Mouse (Mus musculus): ENCODE measurements at regions not wholly inside any gene's neighbourhood (a gene's known extent, or its start where the extent isn't known, plus 50 kb on each side); places are given as distances from the start of the nearest gene placed in this dataset.

DNA sequence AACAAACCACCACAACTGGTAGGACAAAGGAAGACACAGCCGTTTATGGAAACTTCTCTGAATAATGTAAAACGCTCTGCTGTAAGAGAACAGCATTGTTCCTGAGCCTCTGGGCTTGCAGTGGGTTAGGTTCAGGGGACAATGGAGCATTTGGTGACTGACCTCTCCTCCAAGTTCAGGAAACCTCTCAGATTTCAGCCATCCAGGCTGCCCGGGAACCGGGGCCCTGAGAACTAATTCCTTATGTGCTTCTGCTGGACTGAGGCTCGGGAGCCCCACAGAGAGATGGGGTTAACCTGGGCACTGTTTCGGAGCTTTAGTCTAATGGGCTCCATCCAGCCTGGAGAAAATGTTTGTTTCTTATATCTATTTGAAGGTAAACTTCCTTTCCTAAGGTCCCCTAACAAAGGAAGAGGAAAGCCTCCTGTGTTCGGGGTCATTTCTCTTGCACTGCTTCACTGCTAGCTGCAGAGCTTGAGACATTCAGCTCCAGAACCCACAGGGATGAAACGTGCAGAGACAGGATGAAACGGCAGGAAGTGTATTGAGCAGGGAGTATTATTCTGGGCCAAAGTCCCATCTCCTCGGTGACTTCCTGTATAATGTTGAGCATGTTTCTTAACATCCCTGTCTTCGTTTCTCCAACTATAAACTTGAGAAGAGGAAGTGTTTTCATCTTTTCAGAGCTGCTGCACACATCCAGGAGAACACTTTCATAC, 220.5 kb downstream of the Plpp3 start:
- ATAC-seq (replicated peaks; ENCODE audit: low FRiP score, poor library complexity, severe bottlenecking), result no peak

- ATAC-seq (replicated peaks; ENCODE audit: low FRiP score, poor library complexity, severe bottlenecking), result no peak
Measured at GRCm38 (mm10) chr4:105384826-105385225, 227.7 kb downstream of the Plpp3 start.

DNA sequence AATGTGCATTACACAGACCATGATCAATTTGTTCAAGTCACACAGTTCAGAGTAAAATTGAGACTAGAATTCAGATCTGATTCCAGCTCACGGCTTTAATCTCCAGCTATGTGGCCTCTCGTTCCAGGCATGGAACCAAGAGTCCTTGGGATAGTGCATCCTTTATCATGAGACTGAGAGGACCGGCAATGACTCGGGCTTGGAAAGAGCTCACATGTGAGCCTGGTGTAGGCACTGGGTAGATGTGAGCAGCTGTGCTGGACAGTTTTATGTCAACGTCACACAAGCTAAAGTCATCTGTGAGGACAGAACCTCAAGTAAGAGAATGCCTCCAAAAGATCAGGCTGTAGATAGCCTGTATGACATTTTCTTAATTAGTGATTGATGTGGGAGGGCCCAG, 228.3 kb downstream of the Plpp3 start:
- ATAC-seq (replicated peaks; ENCODE audit: low FRiP score, poor library complexity, severe bottlenecking), result no peak

DNA sequence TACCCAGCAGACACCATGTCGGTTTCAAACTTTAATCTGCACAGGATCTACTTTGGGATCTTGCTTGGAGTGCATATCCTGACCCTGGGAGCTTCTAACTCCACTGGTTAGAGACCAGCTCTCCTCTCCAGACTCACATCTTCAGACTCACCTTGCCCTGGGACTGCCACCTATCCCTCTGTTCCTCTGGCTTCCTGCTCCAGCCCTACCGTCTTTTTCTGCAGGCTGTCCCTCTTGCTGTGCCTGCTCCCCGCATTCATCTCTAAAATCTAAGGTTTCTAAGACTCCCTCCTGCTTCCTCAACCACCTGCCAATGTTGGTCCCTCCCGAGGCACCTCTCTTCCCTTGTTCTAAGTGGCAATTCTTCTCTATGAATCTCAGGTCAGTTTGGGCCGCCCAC, 233.2 kb downstream of the Plpp3 start:
- ATAC-seq (replicated peaks; ENCODE audit: low FRiP score, poor library complexity, severe bottlenecking), result no peak

DNA sequence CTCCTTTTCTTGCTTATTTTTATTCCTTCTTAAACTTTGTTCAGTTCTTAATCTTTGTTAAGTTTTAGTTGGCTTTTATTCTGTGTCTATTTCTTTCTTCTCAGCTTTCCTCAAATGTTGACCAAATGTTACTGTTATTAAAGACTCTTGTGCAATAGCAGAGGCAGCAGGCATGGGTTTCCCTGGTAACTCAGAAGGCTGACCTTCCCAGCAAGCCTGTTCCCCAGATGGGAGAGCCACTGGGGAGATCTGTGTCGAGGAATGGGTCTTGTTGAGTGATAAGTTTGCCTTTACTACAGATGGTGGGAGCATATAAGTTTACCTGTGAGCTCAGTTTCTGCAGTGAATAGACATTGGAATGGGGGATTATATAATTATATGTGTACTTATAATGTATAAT, 237.2 kb downstream of the Plpp3 start:
- ATAC-seq (replicated peaks; ENCODE audit: low FRiP score, poor library complexity, severe bottlenecking), result no peak

GRCm38 (mm10) chr4:105397451-105397850, 240.3 kb downstream of the Plpp3 start:
- no peak for ATAC-seq (replicated peaks; ENCODE audit: low FRiP score, poor library complexity, severe bottlenecking)

DNA sequence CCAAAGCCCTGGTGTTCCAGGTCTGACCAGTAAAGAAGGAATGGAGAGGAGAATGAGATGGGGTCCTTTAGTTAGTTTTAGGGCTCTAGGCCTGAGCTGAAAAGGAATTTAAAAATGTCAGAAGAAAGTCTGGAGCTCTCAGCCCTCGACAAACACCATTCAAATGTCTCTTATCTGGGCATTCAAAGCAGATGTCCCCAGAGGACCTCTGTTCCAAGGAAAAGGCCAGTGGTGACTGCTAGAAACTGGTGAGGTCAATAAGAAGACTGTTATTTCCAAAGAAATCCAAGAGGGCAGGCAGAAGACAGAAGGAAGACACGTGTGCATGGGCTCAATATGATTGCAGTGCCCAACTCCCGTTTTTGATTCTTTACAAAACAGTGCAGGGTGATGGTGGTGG, 244.9 kb downstream of the Plpp3 start:
- no peak for ATAC-seq (replicated peaks; ENCODE audit: low FRiP score, poor library complexity, severe bottlenecking)

DNA sequence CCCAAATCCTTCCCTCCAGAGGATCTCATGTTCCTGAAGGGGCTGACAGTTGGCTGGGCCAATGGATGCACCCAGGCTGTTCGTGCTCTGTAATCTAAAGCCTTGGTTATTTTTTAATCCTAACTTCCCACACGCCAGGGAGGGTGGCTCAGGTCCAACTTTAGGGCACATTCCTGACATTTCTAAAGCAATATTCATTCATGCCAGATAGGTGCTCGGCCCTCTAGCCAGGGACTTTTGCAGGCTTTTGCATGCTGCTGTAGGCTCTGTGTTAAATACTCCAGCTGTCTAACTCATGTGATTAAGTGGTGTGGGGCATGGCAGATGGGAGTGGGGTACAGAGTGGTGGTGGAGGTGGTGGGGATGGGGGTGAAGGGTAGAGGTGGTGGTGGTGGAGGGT, 246.0 kb downstream of the Plpp3 start:
- ATAC-seq (replicated peaks; ENCODE audit: low FRiP score, poor library complexity, severe bottlenecking), result no peak

GRCm38 (mm10) chr4:105403686-105404085, 246.5 kb downstream of the Plpp3 start:
- no peak for ATAC-seq (replicated peaks; ENCODE audit: low FRiP score, poor library complexity, severe bottlenecking)

DNA sequence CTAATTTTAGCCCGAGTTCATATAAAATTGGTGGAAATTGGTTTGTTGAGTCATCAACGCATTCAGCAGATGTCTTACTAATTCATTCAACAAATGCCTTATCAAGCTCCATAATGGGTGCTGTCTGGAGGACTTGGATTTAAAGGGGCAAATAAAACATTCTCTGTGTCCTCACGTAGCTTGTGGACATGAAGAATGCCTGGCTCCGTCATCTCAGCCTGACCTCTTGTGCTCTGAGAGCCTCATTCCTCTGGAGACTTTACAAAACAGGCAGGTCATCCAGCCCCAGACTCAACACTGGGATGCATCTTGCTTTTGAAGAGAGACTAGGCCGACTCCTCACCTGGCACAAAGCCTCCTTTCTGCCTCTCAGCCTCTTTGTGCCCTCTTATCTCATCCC, 248.6 kb downstream of the Plpp3 start:
- ATAC-seq (replicated peaks; ENCODE audit: low FRiP score, poor library complexity, severe bottlenecking), result no peak

DNA sequence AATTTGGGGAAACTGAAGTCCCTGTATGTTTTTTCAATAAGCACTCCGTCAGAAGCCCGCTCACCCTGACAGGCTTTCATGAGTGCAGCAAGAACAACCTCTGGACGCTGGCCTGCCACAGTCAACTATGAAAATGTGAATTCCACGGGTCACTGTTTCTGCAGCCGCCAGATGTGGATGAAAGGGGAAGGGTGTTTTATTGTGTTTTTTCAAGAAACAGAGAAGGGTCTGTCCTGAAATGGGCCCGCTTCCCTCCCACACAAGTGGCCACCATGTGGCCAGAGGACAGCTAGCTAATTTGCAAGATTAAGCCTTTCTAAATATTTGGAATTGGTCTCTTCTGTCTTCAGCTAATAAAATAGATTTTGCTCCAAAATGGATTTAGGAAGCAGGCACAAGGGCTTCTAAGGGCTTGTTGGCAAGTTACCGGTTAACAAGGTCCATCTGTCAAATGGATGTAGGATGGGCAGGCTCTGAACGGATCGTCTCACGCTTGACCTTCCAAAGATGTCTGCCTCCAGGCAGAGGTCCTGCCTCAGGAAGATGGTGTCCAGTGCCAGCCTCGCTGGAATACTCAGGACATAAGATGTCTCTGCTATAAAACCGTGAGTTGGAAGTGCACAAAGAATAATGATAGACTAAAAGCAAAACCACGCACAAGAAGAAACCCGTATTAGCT, 249.8 kb downstream of the Plpp3 start:
- ATAC-seq (replicated peaks; ENCODE audit: low FRiP score, poor library complexity, severe bottlenecking), result no peak

DNA sequence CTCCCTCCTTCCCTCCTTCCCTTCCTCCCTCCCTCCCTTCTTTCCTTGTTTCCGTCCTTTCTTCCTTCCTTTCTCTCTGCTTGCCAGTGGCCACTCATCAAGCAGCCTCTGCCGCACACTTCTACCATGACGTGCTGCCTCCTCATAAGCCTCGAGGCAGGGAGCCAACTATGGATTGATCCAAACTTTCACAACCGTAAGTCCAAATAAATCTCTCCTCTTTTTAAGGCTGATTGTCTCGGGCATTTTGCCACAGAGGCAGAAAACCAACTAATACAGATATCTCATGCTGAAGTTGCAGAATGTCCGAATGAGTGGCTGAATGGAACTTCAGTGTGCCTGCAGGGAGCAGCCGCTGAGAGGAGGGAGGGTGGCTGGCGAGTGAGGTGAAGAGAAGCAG, 251.7 kb downstream of the Plpp3 start:
- no peak for ATAC-seq (replicated peaks; ENCODE audit: low FRiP score, poor library complexity, severe bottlenecking)

DNA sequence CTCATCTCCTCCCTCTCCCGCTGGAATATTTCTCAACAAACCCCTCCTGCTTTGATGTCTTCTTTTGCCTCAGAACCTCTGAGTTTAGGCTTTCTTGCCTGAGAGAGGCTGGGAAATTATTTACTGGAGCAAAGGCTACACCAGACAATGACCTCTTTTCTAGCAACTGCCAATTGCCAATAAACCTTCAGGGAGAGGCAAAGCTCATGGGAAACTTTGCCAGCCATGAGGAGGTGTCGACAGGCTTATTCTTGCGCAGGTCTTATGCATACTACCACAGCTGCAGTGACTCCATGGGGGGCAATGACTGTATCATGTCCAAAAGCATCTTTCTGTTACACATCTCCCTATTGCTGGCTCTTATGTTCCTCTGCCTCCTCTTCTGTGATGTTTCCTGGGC, 260.0 kb downstream of the Plpp3 start:
- ATAC-seq (replicated peaks; ENCODE audit: low FRiP score, poor library complexity, severe bottlenecking), result no peak

- ATAC-seq (replicated peaks; ENCODE audit: low FRiP score, poor library complexity, severe bottlenecking), result no peak
Measured at GRCm38 (mm10) chr4:105422466-105422865, 265.3 kb downstream of the Plpp3 start.

DNA sequence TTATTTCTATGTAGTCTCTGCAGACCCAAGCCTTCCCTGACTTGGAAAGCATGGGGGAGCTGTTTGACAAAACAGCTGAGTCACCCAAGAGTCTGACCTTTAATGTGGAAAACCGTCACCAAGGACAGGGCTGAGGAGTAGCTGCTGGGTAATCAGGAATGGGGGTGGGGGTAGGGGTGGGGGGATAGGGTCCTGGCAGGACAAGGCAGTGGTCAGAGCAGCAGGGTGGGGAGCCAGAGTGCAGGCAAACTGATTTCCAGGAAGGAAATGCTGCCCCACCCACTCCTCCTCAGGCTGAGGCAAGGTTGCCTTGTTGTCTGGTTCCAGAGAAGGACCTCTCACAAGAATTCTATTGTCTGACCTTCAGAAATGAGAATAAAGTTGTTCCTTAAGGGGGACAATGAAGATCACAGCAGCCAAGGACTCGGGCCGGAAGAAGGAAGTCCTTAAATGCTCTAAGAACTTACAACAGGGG, 266.6 kb downstream of the Plpp3 start:
- ATAC-seq (replicated peaks; ENCODE audit: low FRiP score, poor library complexity, severe bottlenecking), result no peak

DNA sequence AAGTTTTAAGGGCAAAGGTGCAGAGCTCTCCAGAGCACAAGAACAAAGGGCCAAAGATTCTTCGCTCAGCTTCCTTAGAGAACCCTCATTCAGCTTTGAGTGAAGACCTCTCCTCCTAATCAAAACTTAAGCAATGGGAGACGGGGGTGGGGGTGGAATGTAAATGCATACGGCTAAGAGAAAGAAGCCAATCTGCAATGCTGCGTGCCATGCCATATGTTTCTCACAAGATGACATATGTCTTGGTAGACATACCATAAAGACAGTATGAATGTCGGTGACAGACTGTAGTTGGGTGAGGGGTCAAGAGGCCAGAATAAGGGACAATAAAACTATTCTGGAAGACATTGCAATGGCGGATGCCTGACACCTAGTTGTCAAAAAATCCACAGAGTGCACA, 267.9 kb downstream of the Plpp3 start:
- no peak for ATAC-seq (replicated peaks; ENCODE audit: low FRiP score, poor library complexity, severe bottlenecking)

DNA sequence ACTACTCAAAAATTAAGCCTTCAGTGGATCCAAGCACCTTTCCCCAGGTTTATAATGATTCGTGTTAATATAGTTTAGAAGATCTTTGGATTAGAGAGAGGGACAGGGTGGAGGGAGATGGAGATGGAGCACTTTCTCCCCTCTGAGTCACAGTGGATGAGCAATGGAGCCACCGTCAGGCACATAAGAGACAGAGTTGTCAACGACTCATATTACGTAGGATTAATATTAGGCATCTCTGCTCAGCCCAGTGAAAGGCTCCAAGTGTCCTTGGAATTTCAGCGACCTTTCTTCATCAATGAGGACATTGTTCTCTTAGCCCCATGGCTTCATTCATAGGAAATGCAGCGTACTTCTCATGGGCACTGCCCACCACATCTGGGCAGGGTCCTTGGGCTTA, 270.4 kb downstream of the Plpp3 start:
- no peak for ATAC-seq (replicated peaks; ENCODE audit: low FRiP score, poor library complexity, severe bottlenecking)

GRCm38 (mm10) chr4:105429381-105430100, 272.4 kb downstream of the Plpp3 start:
- no peak for ATAC-seq (replicated peaks; ENCODE audit: low FRiP score, poor library complexity, severe bottlenecking)

GRCm38 (mm10) chr4:105432461-105432860, 275.3 kb downstream of the Plpp3 start:
- no peak for ATAC-seq (replicated peaks; ENCODE audit: low FRiP score, poor library complexity, severe bottlenecking)

- no peak for ATAC-seq (replicated peaks; ENCODE audit: low FRiP score, poor library complexity, severe bottlenecking)
Measured at GRCm38 (mm10) chr4:105437141-105437540, 280.0 kb downstream of the Plpp3 start.
